ENCODE assay signal across 21 mouse cellular contexts in the genomic region with DNA sequence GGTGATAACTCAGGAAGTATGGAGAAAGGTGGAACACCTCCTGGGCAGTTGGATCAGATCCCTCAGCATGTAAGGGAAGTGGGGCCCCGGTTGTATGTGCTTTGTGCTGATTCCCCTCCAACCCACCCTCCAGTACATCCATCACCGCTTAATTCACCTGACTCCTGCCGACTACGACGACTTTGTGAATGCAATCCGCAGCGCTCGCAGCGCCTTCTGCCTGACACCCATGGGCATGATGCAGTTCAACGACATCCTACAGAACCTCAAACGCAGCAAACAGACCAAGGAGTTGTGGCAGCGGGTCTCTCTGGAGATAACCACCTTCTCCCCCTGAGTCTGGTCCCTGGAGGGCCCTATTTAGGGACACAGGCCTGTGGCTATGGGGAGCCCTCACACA.
"Had no signal": no experiment of that assay in that cellular context is flagged by ENCODE, and none has a peak within 500 bp of the region (broad histone marks: within the 10 kb centered on the region; RNA-seq: fewer than 3 reads in every experiment).

No protein-coding gene starts in this region.

- H3K9ac ChIP-seq: embryonic facial prominence, embryonic 12.5 days; embryonic facial prominence, embryonic 13.5 days; embryonic facial prominence, embryonic 15.5 days; forebrain, embryonic 12.5 days; forebrain, embryonic 13.5 days; forebrain, embryonic 15.5 days; forebrain, postnatal 0 days had no signal

- H3K27me3 ChIP-seq: embryonic facial prominence, embryonic 12.5 days; embryonic facial prominence, embryonic 13.5 days; embryonic facial prominence, embryonic 15.5 days; forebrain, embryonic 12.5 days; forebrain, embryonic 13.5 days; forebrain, embryonic 15.5 days had no signal

- H3K9me3 ChIP-seq: embryonic facial prominence, embryonic 10.5 days; embryonic facial prominence, embryonic 12.5 days; embryonic facial prominence, embryonic 13.5 days; embryonic facial prominence, embryonic 15.5 days; forebrain, embryonic 10.5 days; forebrain, embryonic 12.5 days; forebrain, embryonic 13.5 days; forebrain, embryonic 15.5 days had no signal

- H3K4me3 ChIP-seq: embryonic facial prominence, embryonic 10.5 days; embryonic facial prominence, embryonic 12.5 days; embryonic facial prominence, embryonic 13.5 days; embryonic facial prominence, embryonic 15.5 days; erythroblast, embryonic 14.5 days; forebrain, embryonic 10.5 days; forebrain, embryonic 12.5 days; forebrain, embryonic 13.5 days; forebrain, embryonic 15.5 days; gastrocnemius, adult 2 months; heart, adult 2 months had no signal

- H3K4me1 ChIP-seq: embryonic facial prominence, embryonic 10.5 days; embryonic facial prominence, embryonic 12.5 days; embryonic facial prominence, embryonic 13.5 days; embryonic facial prominence, embryonic 15.5 days; forebrain, embryonic 10.5 days; forebrain, embryonic 12.5 days; forebrain, embryonic 13.5 days; forebrain, embryonic 15.5 days had no signal

- DNase-seq: cerebellum, adult 9-11 months; cerebellum, postnatal 14 days; cerebellum, postnatal 25 days; cerebellum, postnatal 36 days; embryo, embryonic 11 days; forebrain, postnatal 0 days; gastrocnemius, adult 2 months; gastrocnemius, postnatal 10 days; gastrocnemius, postnatal 14 days; gastrocnemius, postnatal 25 days; heart, adult 18-20 months; heart, adult 2 months had no signal

- H3K27ac ChIP-seq: embryonic facial prominence, embryonic 10.5 days; embryonic facial prominence, embryonic 12.5 days; embryonic facial prominence, embryonic 13.5 days; embryonic facial prominence, embryonic 15.5 days; forebrain, embryonic 10.5 days; forebrain, embryonic 12.5 days; forebrain, embryonic 13.5 days; forebrain, embryonic 15.5 days; gastrocnemius, adult 2 months; heart, adult 2 months had no signal
